Mouse (Mus musculus): ENCODE measurements at regions not wholly inside any gene's neighbourhood (a gene's known extent, or its start where the extent isn't known, plus 50 kb on each side); places are given as distances from the start of the nearest gene placed in this dataset.
A peak's percentile ranks its signal among the peaks of the same experiment; 100 is the strongest.

DNA sequence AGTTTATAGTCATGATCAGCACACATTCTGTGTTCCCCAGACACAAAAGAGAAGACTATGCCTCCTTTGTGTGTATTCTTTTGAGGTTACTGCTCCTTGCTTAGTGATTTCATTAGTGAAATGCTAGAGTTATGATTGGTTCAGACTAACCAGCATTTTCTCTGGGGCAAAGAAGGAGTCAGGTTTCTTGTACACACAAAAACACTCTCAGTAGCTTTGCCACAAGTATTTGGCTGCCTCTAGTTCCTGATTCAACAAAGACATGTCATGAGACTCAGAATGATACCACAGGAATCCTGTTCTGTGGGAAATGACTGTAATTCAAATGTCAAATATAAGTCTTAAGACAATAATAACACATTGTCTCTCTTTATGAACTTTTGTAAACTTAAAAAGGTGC lies 86.9 kb downstream of the Alx1 start:
- H3K27ac ChIP-seq, result no peak overlapping the region
- H3K4me3 ChIP-seq, result no peak overlapping the region

DNA sequence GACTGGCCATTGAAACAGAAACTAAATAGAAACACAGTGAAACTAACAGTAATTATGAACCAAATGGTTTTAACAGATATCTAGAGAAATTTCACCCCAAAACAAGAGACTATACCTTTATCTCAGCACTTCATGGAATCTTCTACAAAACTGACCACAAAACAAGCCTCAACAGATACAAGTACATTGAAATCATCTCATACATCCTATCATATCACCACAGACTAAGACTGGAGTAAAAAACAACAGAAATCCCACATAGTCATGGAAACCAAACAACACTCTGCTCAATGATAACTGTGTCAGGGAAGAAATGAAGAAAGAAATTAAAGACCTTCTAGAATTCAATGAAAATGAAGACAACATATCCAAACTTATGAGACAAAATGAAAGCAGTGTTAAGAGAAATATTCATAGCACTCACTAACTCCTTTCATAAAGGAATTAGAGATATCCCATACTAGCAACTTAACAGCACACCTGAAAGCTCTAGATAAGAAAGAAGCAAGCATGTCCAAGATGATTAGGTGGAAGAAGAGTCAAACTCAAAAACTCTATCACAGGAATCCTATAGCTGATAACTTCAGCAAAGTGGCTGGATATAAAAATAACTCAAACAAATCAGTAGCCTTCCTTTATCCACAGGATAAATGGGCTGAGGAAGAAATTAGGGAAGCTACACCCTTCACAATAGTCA lies 89.0 kb downstream of the Alx1 start:
- no peaks in the 10 kb centered on the region for H3K4me1 ChIP-seq
- no peaks in the 10 kb centered on the region for H3K36me3 ChIP-seq
- 0 out of 2 replicates have a peak, but pooled peaks cover 4% of the 10 kb centered on the region for H3K9me3 ChIP-seq
- no peak overlapping the region for H3K4me2 ChIP-seq (replicated peaks)
- H3K27ac ChIP-seq, result no peak overlapping the region
- no peak overlapping the region for H3K4me3 ChIP-seq
- no peak for ATAC-seq (ENCODE audit: insufficient number of reproducible peaks, insufficient read depth, low FRiP score, low TSS enrichment)
- no peaks in the 10 kb centered on the region for H3K27me3 ChIP-seq
- no peak overlapping the region for H3K9ac ChIP-seq

More for the DNA sequence above, 86.9 kb downstream of the Alx1 start:
- Histone ChIP-seq H3K36me3 (no peaks in the 10 kb centered on the region), H3K9me3 (0 out of 2 replicates have a peak, but pooled peaks cover 4% of the 10 kb centered on the region), H3K4me2 (replicated peaks) (no peak overlapping the region), H3K9ac (no peak overlapping the region), H3K4me1 (no peaks in the 10 kb centered on the region), H3K27me3 (no peaks in the 10 kb centered on the region)
- no peak for ATAC-seq (ENCODE audit: insufficient number of reproducible peaks, insufficient read depth, low FRiP score, low TSS enrichment)

DNA sequence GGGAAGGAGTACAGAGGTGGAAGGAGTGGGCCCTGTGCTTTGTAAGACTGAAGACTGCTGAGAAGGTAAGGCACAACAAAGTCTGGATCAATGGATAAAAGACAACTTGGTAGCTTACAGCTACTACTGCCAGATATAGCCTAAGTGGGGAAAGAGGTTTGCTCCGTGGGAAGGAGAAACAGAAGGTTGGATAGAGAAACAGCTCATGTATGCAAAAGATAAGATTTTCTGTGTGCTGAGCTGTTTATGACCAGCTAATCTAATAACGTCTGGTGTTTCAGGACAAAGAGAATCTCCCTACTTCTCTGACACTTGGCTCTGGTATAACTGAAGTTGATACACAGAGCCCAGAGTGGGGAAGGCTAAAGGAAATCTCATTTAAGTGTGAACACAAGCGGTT lies 98.6 kb downstream of the Alx1 start:
- H3K27me3 ChIP-seq, result no peaks in the 10 kb centered on the region
- H3K4me3 ChIP-seq, result no peak overlapping the region
- 73% methylated on average over 3 of the region's 3 CpGs for WGBS
- no peak overlapping the region for H3K27ac ChIP-seq
- no peaks in the 10 kb centered on the region for H3K9me3 ChIP-seq
- H3K4me2 ChIP-seq (replicated peaks), result no peak overlapping the region
- ATAC-seq (ENCODE audit: insufficient number of reproducible peaks, insufficient read depth, low FRiP score, low TSS enrichment), result no peak
- H3K9ac ChIP-seq, result no peak overlapping the region
- H3K36me3 ChIP-seq, result no peaks in the 10 kb centered on the region
- H3K4me1 ChIP-seq, result no peaks in the 10 kb centered on the region

DNA sequence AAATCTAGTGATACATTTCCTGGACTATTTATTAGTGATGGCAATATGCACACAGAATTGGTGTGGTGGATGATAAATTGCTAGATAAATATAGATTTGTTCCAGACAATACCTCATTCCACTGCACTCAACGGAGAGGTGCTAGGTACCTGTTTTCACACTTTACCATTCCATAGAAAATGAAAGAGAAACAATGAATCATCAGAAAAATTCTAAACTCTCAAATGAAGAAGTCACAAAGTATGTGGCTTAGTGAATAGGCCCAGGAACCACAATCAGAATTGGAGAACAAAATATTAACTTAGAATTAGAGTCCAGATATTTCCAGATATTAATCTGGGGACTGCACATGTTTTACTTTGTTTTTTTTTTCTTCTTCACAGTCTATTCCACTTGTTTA lies 101.4 kb downstream of the Alx1 start:
- ATAC-seq (ENCODE audit: insufficient number of reproducible peaks, insufficient read depth, low FRiP score, low TSS enrichment), result no peak
- H3K36me3 ChIP-seq, result no peaks in the 10 kb centered on the region
- no peaks in the 10 kb centered on the region for H3K9me3 ChIP-seq
- no peak overlapping the region for H3K4me3 ChIP-seq
- H3K27me3 ChIP-seq, result no peaks in the 10 kb centered on the region
- no peak overlapping the region for H3K4me2 ChIP-seq (replicated peaks)
- no peaks in the 10 kb centered on the region for H3K4me1 ChIP-seq
- no peak overlapping the region for H3K27ac ChIP-seq
- H3K9ac ChIP-seq, result no peak overlapping the region
- 73% methylated on average over 1 of the region's 1 CpGs for WGBS

DNA sequence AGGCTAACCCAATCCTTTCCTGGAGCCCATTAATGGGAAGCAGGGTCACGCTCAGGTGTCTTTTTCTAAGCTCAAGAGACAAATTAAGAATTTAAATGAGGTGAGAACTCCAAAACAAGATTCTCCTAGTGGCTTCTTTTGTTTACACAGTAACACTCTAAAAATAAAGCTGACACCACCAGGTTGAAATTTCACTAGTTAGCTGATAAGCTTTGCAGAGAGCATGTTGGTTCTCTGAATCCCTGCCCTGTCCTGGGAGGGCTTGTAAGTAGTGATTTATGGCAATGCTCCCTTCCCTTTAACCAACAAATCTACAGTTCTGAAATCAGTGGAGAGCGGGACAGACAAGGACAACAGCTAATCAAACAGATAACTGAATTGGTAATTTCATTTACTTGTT lies 132.6 kb downstream of the Alx1 start:
- 56% methylated on average over 2 of the region's 2 CpGs for WGBS
- Histone ChIP-seq H3K9me3 (no peaks in the 10 kb centered on the region), H3K4me1 (no peaks in the 10 kb centered on the region), H3K36me3 (no peaks in the 10 kb centered on the region), H3K9ac (no peak overlapping the region), H3K27me3 (no peaks in the 10 kb centered on the region), H3K27ac (no peak overlapping the region), H3K4me2 (replicated peaks) (no peak overlapping the region), H3K4me3 (no peak overlapping the region)
- ATAC-seq (ENCODE audit: insufficient number of reproducible peaks, insufficient read depth, low FRiP score, low TSS enrichment), result no peak

DNA sequence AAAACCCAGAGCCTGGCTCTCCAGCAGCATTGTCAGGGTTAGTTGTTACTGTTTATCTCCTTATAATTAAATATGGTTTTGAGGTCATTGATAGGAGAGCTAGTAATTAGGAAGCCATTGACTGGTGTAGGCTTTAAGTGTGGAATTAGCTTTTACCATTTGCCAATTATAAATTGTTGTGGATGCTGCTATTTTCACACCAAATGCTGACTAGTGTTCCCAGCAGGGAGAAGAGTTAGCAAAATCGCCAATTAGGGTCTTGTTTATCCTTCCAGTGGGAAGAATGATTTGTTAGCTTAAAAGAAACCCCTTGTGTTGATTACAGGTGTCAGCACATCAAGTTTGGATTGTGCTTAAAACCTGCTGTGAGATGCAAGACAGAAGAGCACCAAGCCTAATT lies 134.1 kb downstream of the Alx1 start:
- Histone ChIP-seq H3K4me1 (no peaks in the 10 kb centered on the region), H3K9me3 (no peaks in the 10 kb centered on the region), H3K27ac (no peak overlapping the region), H3K36me3 (no peaks in the 10 kb centered on the region), H3K4me3 (no peak overlapping the region), H3K9ac (no peak overlapping the region), H3K27me3 (no peaks in the 10 kb centered on the region), H3K4me2 (replicated peaks) (no peak overlapping the region)
- no peak for ATAC-seq (ENCODE audit: insufficient number of reproducible peaks, insufficient read depth, low FRiP score, low TSS enrichment)
- 30% methylated on average over 1 of the region's 1 CpGs for WGBS

DNA sequence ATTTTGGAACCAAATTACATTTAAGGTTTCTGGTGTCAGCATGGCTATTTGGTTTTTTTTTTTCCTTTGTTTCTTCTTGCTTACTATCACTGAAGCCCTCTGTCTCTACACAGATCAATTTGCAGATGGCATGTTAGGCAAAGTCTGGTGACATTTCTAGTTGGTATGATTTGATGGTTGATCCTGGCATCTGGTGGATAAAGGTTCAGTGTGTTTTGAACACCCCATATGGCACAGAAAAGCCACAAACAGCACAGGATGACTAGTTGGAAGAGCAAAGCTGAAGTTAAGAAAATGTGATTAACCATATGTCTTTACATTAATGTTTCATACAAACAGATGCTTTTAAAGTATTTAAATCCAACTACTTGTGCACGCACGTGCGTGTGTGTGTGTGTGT lies 137.6 kb downstream of the Alx1 start:
- no peak for ATAC-seq (ENCODE audit: insufficient number of reproducible peaks, insufficient read depth, low FRiP score, low TSS enrichment)
- 79% methylated on average over 3 of the region's 3 CpGs for WGBS

DNA sequence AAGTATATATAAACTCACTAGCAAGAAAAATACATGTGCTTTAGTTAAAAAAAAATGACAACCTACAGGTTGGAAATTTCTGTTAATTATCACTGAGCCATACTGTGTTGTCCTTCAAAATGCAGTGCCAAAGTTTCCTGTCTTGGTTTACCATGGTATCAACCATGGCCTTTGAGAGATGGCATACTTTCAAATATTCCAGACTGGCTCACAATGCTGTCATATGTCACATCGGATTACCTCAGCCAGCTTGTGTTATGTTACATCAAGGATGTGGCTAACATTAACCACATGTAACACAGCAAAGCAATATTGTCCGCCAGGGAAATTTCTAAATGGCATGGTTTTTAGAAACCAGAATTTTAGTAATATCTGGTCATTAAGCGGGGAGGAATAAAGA lies 140.3 kb downstream of the Alx1 start:
- H3K9me3 ChIP-seq, result no peaks in the 10 kb centered on the region
- no peak overlapping the region for H3K4me3 ChIP-seq
- no peak overlapping the region for H3K4me2 ChIP-seq (replicated peaks)
- no peaks in the 10 kb centered on the region for H3K4me1 ChIP-seq
- ATAC-seq (ENCODE audit: insufficient number of reproducible peaks, insufficient read depth, low FRiP score, low TSS enrichment), result no peak
- no peaks in the 10 kb centered on the region for H3K27me3 ChIP-seq
- H3K9ac ChIP-seq, result no peak overlapping the region
- H3K36me3 ChIP-seq, result no peaks in the 10 kb centered on the region
- 50% methylated on average over 3 of the region's 3 CpGs for WGBS
- H3K27ac ChIP-seq, result no peak overlapping the region

More for the DNA sequence above, 137.6 kb downstream of the Alx1 start:
- Histone ChIP-seq H3K9me3 (no peaks in the 10 kb centered on the region), H3K36me3 (no peaks in the 10 kb centered on the region), H3K4me1 (no peaks in the 10 kb centered on the region), H3K9ac (no peak overlapping the region), H3K4me3 (no peak overlapping the region), H3K27me3 (no peaks in the 10 kb centered on the region), H3K4me2 (replicated peaks) (no peak overlapping the region), H3K27ac (no peak overlapping the region)

DNA sequence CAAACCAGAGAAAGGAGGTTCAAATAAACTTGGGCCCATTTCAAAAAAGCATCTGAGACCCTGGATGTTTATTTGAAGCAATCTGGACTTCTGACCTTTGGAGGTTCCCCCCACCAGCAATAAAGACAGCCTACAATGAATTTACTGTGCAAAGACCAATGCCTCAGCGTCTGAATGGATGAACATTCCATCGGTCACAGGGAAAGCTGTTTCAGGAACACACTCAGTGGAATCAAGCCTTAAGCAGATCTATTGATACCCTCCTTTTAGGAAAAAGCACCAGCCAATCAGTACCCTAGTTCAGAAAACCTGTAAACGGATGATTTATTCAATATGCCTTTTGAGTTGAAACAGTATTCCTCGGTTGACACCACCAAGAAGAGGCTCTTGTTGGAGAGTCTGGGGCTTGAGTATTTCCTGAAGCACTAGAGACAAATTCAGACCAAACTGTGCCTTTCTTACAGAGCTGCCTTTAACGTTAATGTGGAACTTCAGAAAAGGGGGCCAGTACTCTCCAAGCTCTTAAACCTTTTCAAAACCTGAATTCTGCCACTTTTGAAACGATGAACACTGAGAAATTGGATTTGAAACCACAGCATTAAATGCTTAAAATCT lies 148.1 kb downstream of the Alx1 start:
- no peaks in the 10 kb centered on the region for H3K27me3 ChIP-seq
- no peak overlapping the region for H3K4me2 ChIP-seq (replicated peaks)
- WGBS, result 23% methylated on average over 6 of the region's 6 CpGs
- no peaks in the 10 kb centered on the region for H3K9me3 ChIP-seq
- no peak for ATAC-seq (ENCODE audit: insufficient number of reproducible peaks, insufficient read depth, low FRiP score, low TSS enrichment)
- H3K4me3 ChIP-seq, result no peak overlapping the region
- H3K4me1 ChIP-seq, result peaks cover 6% of the 10 kb centered on the region; the same call in 1 of the 2 replicates
- no peak overlapping the region for H3K9ac ChIP-seq
- H3K27ac ChIP-seq, result peak overlapping the region; percentile 60
- H3K36me3 ChIP-seq, result no peaks in the 10 kb centered on the region

DNA sequence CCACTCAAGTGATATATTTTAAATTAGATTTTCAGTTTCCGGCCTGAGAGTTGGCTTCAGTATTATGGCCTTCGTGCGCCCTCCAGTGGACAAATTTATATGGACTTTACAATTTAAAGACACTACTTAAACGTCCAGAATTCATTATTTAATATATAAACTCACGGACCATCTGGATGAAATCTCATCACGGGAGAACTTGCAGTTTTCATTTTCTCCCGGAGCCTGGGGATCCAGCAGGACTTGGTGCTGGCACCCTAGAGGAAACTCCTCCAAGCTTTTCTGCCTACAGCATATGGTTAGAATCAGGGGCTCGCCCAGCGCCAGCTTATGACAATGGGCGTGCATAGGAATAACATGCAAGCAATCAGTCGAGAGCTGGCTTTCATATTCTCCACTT lies 152.0 kb downstream of the Alx1 start:
- H3K4me3 ChIP-seq, result peak overlapping the region; percentile 18; the same call in 1 of the 2 replicates
- no peaks in the 10 kb centered on the region for H3K27me3 ChIP-seq
- ATAC-seq (ENCODE audit: insufficient number of reproducible peaks, insufficient read depth, low FRiP score, low TSS enrichment), result peak; percentile 50; the same call in 1 of the 2 replicates
- peak overlapping the region; percentile 40 for H3K4me2 ChIP-seq (replicated peaks)
- H3K9ac ChIP-seq, result no peak overlapping the region
- H3K9me3 ChIP-seq, result no peaks in the 10 kb centered on the region
- H3K36me3 ChIP-seq, result no peaks in the 10 kb centered on the region
- peaks cover 6% of the 10 kb centered on the region; the same call in 1 of the 2 replicates for H3K4me1 ChIP-seq
- 11% methylated on average over 11 of the region's 11 CpGs for WGBS
- no peak overlapping the region for H3K27ac ChIP-seq

DNA sequence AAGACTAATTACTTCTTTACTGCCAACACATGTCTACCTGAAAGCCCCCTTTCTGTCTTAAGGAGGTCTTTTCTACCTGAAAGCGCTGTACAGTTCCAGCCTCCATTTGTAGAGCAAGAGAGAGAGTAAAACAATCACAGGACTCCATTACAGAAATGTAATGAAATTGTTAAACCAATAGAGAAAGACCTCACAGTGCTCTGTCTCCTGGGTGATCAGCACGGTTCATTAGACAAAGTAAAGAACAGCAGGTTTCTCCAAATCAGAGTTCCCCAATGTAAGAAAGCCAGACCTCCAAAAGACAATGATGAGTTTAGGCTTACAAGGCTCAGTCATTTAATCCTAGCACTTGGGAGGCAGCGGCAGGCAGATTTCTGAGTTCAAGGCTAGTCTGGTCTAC lies 153.1 kb downstream of the Alx1 start:
- no peaks in the 10 kb centered on the region for H3K36me3 ChIP-seq
- H3K9ac ChIP-seq, result no peak overlapping the region
- peaks cover 3% of the 10 kb centered on the region; the same call in 1 of the 2 replicates for H3K4me1 ChIP-seq
- no peak overlapping the region for H3K4me2 ChIP-seq (replicated peaks)
- H3K27ac ChIP-seq, result no peak overlapping the region
- ATAC-seq (ENCODE audit: insufficient number of reproducible peaks, insufficient read depth, low FRiP score, low TSS enrichment), result no peak
- H3K9me3 ChIP-seq, result no peaks in the 10 kb centered on the region
- no peak overlapping the region for H3K4me3 ChIP-seq
- H3K27me3 ChIP-seq, result no peaks in the 10 kb centered on the region
- WGBS, result 61% methylated on average over 3 of the region's 3 CpGs

DNA sequence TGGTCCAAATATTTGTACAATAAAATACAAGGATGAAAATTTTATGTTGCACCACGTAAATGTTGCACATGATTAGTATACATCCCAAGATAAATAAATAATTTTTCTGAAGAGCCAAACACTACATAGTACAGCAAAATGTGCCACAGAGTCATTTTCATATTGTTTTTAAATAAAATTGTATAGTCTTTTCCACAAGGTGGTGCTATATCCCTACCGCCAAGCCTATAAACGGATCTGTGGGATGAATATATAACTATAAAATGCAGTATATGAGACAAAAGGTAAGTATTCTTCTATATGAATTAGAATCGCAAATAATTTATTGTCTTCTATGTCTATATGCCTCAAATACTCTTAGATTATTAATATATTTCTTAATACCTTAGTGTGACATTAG lies 163.1 kb downstream of the Alx1 start:
- H3K4me2 ChIP-seq (replicated peaks), result no peak overlapping the region
- no peak overlapping the region for H3K4me3 ChIP-seq
- no peaks in the 10 kb centered on the region for H3K36me3 ChIP-seq
- 23% methylated on average over 4 of the region's 4 CpGs for WGBS
- no peak overlapping the region for H3K27ac ChIP-seq
- no peak overlapping the region for H3K9ac ChIP-seq
- no peaks in the 10 kb centered on the region for H3K4me1 ChIP-seq
- no peak for ATAC-seq (ENCODE audit: insufficient number of reproducible peaks, insufficient read depth, low FRiP score, low TSS enrichment)
- no peaks in the 10 kb centered on the region for H3K9me3 ChIP-seq
- no peaks in the 10 kb centered on the region for H3K27me3 ChIP-seq

Data from embryonic facial prominence, embryonic 12.5 days (tissue).